Mouse (Mus musculus) kidney, embryonic 16.5 days (tissue): ENCODE measurements around the gene Atg7. TPM values are rescaled to one million over a fixed set of nuclear protein-coding genes. Genes with fewer than 3 reads are reported as not detected.

Experiments used
- ATAC-seq: fragments of 200-750 bp; cut with Nextera tagmentation; 2 replicates; pipeline ENCODE4 v1.8.0; 2017; ENCODE audit warnings: moderate TSS enrichment; ENCODE audit not compliant: low FRiP score, low TSS enrichment
- H3K27ac ChIP-seq: fragments of 300-500 bp; sonication (generic); 2 replicates; pipeline ENCODE4 v1.5.1; 2014; ENCODE audit warnings: low read length
- H3K27me3 ChIP-seq: fragments of 300-500 bp; sonication (generic); 2 replicates; pipeline ENCODE4 v1.6.1; 2014; ENCODE audit warnings: low read length, control low read depth, mixed read lengths; ENCODE audit not compliant: insufficient read depth
- H3K36me3 ChIP-seq: fragments of 300-500 bp; sonication (generic); 2 replicates; pipeline ENCODE4 v1.6.1; 2014; ENCODE audit warnings: low read length, control low read depth, mixed read lengths; ENCODE audit not compliant: insufficient read depth
- H3K4me1 ChIP-seq: fragments of 300-500 bp; sonication (generic); 2 replicates; pipeline ENCODE4 v1.6.1; 2014; ENCODE audit warnings: low read length, control low read depth, mixed read lengths; ENCODE audit not compliant: insufficient read depth
- H3K4me2 ChIP-seq: fragments of 300-500 bp; sonication (generic); replicated peaks from 2 replicates; pipeline ENCODE4 v1.6.1; 2014; ENCODE audit warnings: low read depth, low read length
- H3K4me3 ChIP-seq: fragments of 300-500 bp; sonication (generic); 2 replicates; pipeline ENCODE4 v1.5.1; 2014; ENCODE audit warnings: mild to moderate bottlenecking, low read length
- H3K9ac ChIP-seq: fragments of 300-500 bp; sonication (generic); replicated peaks from 2 replicates; pipeline ENCODE4 v1.6.1; 2014; ENCODE audit warnings: low read length
- H3K9me3 ChIP-seq: fragments of 300-500 bp; sonication (generic); 2 replicates; pipeline ENCODE4 v1.6.1; 2016; ENCODE audit warnings: low read length, control low read depth
- WGBS: fragments of 180-500 bp; shearing (Covaris S2); extraction: QIAGEN DNeasy Blood & Tissue Kit; methylation state at CpG from one replicate; pipeline ENCODE4 v1.1.7; 2014; 5-methylcytosine and 5-hydroxymethylcytosine counted together
- polyA plus RNA-seq: library from polyadenylated mRNA; unstranded; fragments of >200 nt; fragmentation: Nextera tagmentation; extraction: Ambion mirVana; gene quantifications from 2 replicates; pipeline ENCODE4 v1.2.1, GENCODE M21; 2015

Gene Atg7
- polyA plus RNA-seq, 1 experiment from 2014 or later, result 26.4 TPM

DNA sequence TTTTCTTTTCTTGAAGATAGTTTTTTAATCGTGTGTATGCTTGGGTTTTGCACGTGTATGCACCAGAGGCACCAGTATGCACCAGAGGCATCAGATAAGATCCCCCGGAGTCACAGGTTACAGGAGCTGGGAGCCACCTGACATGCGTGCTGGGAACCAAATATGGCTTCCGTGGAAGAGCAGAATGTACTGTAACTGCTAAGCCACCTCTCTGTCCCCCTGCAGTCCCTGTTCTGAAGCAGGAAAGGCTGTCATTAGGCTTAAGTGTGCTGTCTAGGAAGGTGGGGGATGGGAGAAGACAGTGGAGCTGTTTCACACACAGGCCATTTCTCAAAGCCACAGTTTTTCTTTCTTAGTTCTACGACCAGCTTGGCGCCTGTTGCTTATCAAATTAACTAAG is 205.9 kb downstream of the Atg7 start:
- H3K36me3 ChIP-seq, result no peaks in the 10 kb centered on the region
- no peak overlapping the region for H3K4me2 ChIP-seq
- no peaks in the 10 kb centered on the region for H3K27me3 ChIP-seq
- H3K4me3 ChIP-seq, result no peak overlapping the region
- no peak overlapping the region for H3K9ac ChIP-seq
- no peaks in the 10 kb centered on the region for H3K9me3 ChIP-seq
- no peak overlapping the region for H3K27ac ChIP-seq
- ATAC-seq, result no peak
- peaks cover 15% of the 10 kb centered on the region for H3K4me1 ChIP-seq
- WGBS, result 59% methylated on average over 7 of the region's 7 CpGs

DNA sequence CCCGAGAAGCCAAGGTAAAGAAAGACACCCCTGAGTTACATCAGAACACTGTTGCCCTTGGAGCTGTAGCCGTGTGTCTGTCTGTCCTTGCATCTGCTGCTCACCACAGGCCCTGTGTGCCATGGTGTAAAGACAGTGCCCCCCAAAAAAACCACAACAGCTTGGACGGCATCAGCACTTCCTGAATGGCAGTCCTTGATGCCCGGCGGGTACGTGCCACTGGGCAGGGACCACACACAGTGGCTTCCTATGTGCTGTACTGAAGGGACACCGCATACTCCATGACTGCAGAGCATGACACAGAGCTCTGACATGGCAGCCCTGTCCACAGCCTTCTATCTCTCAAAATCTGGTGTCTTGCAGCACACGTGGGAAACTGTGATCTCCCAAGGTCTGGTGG is 206.9 kb downstream of the Atg7 start:
- peaks cover 25% of the 10 kb centered on the region for H3K4me1 ChIP-seq
- no peak overlapping the region for H3K9ac ChIP-seq
- no peak overlapping the region for H3K4me2 ChIP-seq
- ATAC-seq, result no peak
- no peaks in the 10 kb centered on the region for H3K36me3 ChIP-seq
- H3K27me3 ChIP-seq, result no peaks in the 10 kb centered on the region
- no peak overlapping the region for H3K4me3 ChIP-seq
- H3K9me3 ChIP-seq, result no peaks in the 10 kb centered on the region
- 90% methylated on average over 8 of the region's 8 CpGs for WGBS
- H3K27ac ChIP-seq, result no peak overlapping the region

DNA sequence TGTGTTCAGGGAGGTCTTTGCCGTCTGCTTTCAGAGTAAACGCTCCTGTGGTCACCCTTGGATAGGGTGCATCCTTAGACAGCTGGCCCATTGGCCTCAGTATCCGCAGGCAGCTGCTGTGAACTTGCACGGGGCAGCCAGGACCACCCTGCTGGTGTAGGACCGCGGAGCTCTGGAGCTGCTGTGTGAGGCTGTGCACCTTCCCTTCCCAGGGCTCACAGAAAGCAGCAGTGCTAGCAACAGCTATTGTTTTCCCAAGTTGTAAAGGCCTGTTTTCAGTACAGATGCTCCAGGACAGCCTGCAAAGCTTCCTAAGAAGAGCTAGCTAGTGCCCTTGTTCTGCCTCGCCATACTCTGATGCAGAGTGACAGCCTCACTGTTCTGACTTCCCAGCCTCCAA is 208.8 kb downstream of the Atg7 start:
- ATAC-seq, result no peak
- H3K36me3 ChIP-seq, result no peaks in the 10 kb centered on the region
- no peak overlapping the region for H3K4me3 ChIP-seq
- H3K27me3 ChIP-seq, result no peaks in the 10 kb centered on the region
- H3K4me2 ChIP-seq, result no peak overlapping the region
- WGBS, result 47% methylated on average over 7 of the region's 7 CpGs
- H3K4me1 ChIP-seq, result peaks cover 26% of the 10 kb centered on the region
- H3K9ac ChIP-seq, result no peak overlapping the region
- no peak overlapping the region for H3K27ac ChIP-seq
- no peaks in the 10 kb centered on the region for H3K9me3 ChIP-seq

DNA sequence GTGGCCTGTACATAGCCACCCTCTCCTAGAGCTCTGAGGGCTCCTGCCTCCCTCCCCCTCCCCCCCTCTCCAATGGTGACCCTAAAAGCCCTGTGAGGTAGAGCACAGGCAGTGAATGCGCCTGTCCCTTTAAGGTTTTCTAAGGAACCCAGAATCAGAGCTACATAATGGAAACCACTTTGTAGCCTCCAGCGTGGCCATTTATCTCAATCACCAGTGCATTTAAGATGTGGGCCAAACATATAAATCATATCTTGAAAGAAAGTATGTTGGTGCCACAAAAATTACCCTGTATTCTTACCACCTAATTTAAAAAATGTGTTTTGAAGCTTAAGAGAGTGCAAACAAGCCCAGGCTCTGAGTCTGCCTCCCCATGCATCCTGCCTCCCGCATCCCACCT is 209.8 kb downstream of the Atg7 start:
- no peaks in the 10 kb centered on the region for H3K36me3 ChIP-seq
- 39% methylated on average over 3 of the region's 3 CpGs for WGBS
- ATAC-seq, result no peak
- no peaks in the 10 kb centered on the region for H3K27me3 ChIP-seq
- peaks cover 36% of the 10 kb centered on the region for H3K4me1 ChIP-seq
- H3K27ac ChIP-seq, result no peak overlapping the region
- H3K9me3 ChIP-seq, result no peaks in the 10 kb centered on the region
- no peak overlapping the region for H3K4me2 ChIP-seq
- no peak overlapping the region for H3K9ac ChIP-seq
- H3K4me3 ChIP-seq, result no peak overlapping the region

DNA sequence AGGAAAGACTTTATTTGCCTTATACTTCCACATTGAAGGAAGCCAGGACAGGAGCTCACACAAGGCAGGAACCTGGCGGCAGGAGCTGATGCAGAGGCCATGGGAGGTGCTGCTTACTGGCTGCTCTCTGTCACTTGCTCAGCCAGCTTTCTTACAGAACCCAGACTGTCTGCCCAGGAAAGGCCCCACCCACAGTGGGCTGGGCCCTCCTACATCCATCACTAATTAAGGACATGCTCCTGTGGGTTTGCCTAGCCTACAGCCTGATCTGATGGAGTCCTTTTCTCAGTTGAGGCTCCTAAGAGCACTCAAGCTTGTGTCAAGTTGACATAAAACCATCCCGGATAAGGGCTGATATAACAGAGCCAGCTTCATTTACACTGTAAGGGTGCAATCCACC is 211.5 kb downstream of the Atg7 start:
- WGBS, result 24% methylated on average over 2 of the region's 2 CpGs
- Histone ChIP-seq H3K27me3 (no peaks in the 10 kb centered on the region), H3K4me1 (peaks cover 52% of the 10 kb centered on the region), H3K4me3 (no peak overlapping the region), H3K9me3 (no peaks in the 10 kb centered on the region), H3K9ac (no peak overlapping the region), H3K27ac (no peak overlapping the region), H3K36me3 (peaks cover 5% of the 10 kb centered on the region; the same call in 1 of the 2 replicates), H3K4me2 (no peak overlapping the region)
- peak; percentile 77 for ATAC-seq

DNA sequence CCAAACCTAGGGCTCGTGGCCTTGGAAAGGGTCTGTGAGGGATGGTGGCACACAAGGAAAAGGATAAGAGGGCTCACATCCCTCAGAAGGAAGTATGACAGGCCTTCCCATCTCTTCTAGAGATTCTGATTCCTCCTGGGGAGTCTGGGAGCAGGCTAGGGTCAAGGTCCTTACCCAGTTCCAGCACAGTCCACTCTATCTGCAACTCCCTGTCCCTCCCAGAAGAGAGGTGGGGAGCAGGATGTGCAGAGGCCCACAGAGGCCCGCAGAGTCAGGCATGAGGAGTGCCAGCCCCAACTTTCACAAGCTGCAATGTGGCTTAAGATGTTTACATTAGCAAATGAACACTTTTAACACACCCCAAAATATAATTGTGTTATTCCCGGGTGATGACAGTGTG is 212.7 kb downstream of the Atg7 start:
- 68% methylated on average over 3 of the region's 3 CpGs for WGBS
- ATAC-seq, result no peak

DNA sequence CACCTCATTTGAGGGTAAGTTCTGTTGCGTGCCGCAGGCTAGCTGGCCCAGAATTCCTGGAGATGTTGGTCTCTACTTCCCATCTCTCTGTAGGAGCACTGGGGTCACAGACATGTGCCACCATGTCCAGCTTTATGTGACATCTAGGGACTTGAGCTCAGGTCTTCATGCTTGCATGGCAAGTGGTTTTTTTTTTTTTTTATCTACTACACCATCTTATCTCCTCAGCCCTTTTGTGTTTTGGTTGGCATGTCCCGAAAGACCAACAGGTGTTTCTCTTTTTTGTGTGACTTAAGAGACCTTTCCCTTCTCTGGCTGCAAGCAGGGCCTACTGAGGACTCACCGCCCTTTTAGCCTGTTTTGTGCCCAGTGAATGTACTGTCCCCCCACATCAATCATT is 213.6 kb downstream of the Atg7 start:
- Histone ChIP-seq H3K4me1 (peaks cover 58% of the 10 kb centered on the region), H3K9ac (no peak overlapping the region), H3K36me3 (peaks cover 17% of the 10 kb centered on the region), H3K4me2 (no peak overlapping the region), H3K27ac (no peak overlapping the region; the same call in 1 of the 2 replicates), H3K9me3 (no peaks in the 10 kb centered on the region), H3K4me3 (no peak overlapping the region), H3K27me3 (no peaks in the 10 kb centered on the region)
- ATAC-seq, result no peak
- WGBS, result 65% methylated on average over 4 of the region's 4 CpGs

More for the DNA sequence above, 212.7 kb downstream of the Atg7 start:
- H3K4me1 ChIP-seq, result peaks cover 58% of the 10 kb centered on the region
- H3K27ac ChIP-seq, result no peak overlapping the region
- no peak overlapping the region for H3K4me3 ChIP-seq
- no peak overlapping the region for H3K9ac ChIP-seq
- no peaks in the 10 kb centered on the region for H3K27me3 ChIP-seq
- no peak overlapping the region for H3K4me2 ChIP-seq
- no peaks in the 10 kb centered on the region for H3K9me3 ChIP-seq
- peaks cover 10% of the 10 kb centered on the region; the same call in 1 of the 2 replicates for H3K36me3 ChIP-seq

DNA sequence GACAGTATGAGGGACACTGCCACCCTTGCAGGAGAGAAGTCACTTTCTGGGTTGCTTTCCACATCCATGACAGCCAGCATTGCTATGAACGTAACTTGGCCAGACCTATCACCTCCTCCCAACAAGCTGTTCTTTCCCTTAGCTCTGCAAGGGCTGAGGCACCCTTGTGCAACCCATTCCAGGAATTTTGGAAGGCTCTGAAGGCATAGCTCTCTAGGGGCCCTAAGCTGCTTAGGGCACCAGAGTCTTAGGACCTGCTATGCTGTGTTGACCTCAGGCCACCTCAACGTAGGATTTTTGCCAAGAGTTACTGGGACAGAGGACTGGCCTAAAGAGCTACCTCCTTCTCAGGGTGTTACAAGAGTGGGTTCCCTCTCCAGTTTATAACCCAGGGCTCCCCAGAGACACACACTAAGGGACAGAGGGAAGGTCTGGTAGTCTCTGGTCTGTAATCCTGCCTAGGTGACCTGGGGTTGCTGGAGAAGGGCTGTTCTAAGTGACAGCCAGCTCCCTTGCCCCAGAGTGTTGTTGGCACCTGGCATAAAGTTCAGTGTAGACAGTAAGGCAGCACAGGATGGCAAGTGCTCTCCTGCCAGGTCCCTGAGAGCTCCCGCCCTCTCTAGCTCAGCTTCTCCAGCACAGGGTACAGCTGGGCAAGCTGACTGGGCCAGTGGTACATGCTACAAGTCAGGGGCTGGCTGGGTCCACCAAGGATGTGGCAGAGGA is 215.3 kb downstream of the Atg7 start:
- Histone ChIP-seq H3K9ac (no peak overlapping the region), H3K27me3 (no peaks in the 10 kb centered on the region), H3K36me3 (peaks cover 30% of the 10 kb centered on the region), H3K4me1 (peaks cover 51% of the 10 kb centered on the region), H3K4me3 (no peak overlapping the region), H3K4me2 (no peak overlapping the region), H3K9me3 (no peaks in the 10 kb centered on the region), H3K27ac (no peak overlapping the region)
- ATAC-seq, result no peak
- WGBS, result 69% methylated on average over 3 of the region's 3 CpGs

DNA sequence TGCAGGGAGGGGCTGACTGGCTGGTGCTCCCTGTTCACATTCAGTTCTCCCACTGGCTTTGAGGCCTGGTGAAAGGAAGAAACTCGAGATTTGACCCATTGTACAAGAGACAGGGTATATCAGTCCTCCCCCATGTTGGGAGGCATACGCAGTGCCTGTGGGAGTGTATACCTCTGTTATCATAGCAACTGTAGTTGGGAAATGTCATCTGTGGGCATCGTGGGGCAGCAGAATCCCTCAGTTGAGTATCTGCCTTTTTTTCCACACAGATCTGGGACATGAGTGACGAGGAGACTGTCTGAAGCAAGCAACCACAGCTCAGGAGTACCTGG is 215.8 kb downstream of the Atg7 start:
- Histone ChIP-seq H3K9ac (0 out of 2 replicates have a peak overlapping the region, but pooled peaks have one; percentile 19), H3K9me3 (no peaks in the 10 kb centered on the region), H3K4me1 (peaks cover 51% of the 10 kb centered on the region), H3K27ac (0 out of 2 replicates have a peak overlapping the region, but pooled peaks have one; percentile 13), H3K27me3 (no peaks in the 10 kb centered on the region), H3K4me2 (no peak overlapping the region), H3K4me3 (no peak overlapping the region), H3K36me3 (peaks cover 32% of the 10 kb centered on the region)
- WGBS, result 55% methylated on average over 4 of the region's 4 CpGs
- no peak for ATAC-seq

DNA sequence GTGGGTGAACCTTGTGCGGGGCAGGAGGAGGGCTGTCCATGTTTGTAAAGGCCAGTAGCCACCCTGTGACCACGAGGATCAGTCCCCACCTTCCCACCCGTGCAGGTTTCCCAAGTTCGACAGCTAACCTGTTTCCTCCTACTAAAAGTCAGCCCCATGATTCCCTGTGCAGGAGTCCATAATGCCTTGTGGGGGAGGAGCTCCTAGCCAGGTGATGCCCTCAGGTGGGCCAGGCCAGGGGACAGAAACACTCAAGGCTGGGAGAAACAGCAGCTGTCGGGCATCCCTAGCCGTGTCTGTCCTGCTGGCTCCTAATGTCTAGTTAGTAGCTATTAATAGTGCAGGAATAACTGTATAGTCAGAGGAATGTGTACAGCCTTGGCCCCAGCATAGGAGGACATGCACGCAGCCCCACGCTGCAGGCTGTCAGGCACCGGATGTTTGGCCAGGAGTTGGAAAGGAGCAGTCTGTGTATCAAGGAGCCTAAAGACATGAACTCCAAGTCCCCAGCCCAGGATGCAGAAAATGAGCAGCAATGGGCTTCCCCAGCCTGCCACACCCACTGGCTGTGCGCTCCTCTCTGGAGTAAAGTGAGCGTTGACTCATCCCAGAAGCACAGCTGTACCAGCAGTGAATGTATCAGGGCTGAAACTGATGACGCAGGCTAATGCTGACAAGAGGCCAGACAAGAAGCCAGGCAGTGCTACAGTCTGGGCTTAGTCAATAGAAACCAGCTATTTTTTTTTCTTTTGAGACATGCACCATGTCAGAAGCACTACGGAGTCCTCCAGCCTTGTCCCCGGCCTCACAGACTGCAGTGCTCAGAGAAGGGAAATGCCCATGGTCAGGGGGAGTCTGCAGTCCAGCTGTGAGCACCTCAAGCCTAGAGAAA is 218.0 kb downstream of the Atg7 start:
- 73% methylated on average over 14 of the region's 14 CpGs for WGBS

More for the DNA sequence above, 218.0 kb downstream of the Atg7 start:
- Histone ChIP-seq H3K9me3 (no peaks in the 10 kb centered on the region), H3K9ac (no peak overlapping the region), H3K27ac (peak overlapping the region; percentile 16; the same call in 1 of the 2 replicates), H3K4me3 (no peak overlapping the region), H3K4me2 (no peak overlapping the region), H3K27me3 (no peaks in the 10 kb centered on the region), H3K36me3 (peaks cover 37% of the 10 kb centered on the region), H3K4me1 (peaks cover 38% of the 10 kb centered on the region)
- ATAC-seq, result no peak; the same call in 1 of the 2 replicates
